Mouse (Mus musculus) skeletal muscle tissue, adult 2 months (tissue): ENCODE measurements around the gene Asah2.

ENCODE experiments used
- DNase-seq: peaks from one replicate; pipeline ENCODE4 v3.0.0-alpha.2; 2012; ENCODE audit warnings: low read depth, low spot score

The Asah2 gene

GRCm38 (mm10) chr19:31991057-31991456, 117.0 kb downstream of the Asah2 start:
- DNase-seq = no peak

GRCm38 (mm10) chr19:31975882-31976281, 132.1 kb downstream of the Asah2 start:
- DNase-seq = no peak

- DNase-seq = peak; percentile 56
These were observed 136.0 kb downstream of the Asah2 start for GRCm38 (mm10) chr19:31971998-31972397.

- DNase-seq = no peak
These were observed 136.6 kb downstream of the Asah2 start for GRCm38 (mm10) chr19:31971405-31971804.

GRCm38 (mm10) chr19:31967933-31968532, 140.0 kb downstream of the Asah2 start:
- DNase-seq = no peak

- DNase-seq = no peak
These were observed 144.9 kb downstream of the Asah2 start for GRCm38 (mm10) chr19:31963147-31963546.

GRCm38 (mm10) chr19:31960434-31960833, 147.6 kb downstream of the Asah2 start:
- DNase-seq = no peak

- no peak for DNase-seq
These were observed 151.7 kb downstream of the Asah2 start for GRCm38 (mm10) chr19:31956359-31956758.

GRCm38 (mm10) chr19:31954696-31955095, 153.3 kb downstream of the Asah2 start:
- no peak for DNase-seq

- no peak for DNase-seq
These were observed 153.7 kb downstream of the Asah2 start for GRCm38 (mm10) chr19:31954267-31954666.

- no peak for DNase-seq
These were observed 154.2 kb downstream of the Asah2 start for GRCm38 (mm10) chr19:31953799-31954198.

- DNase-seq = no peak
These were observed 157.1 kb downstream of the Asah2 start for GRCm38 (mm10) chr19:31950793-31951489.
